Mouse (Mus musculus) lung, postnatal 0 days (tissue): ENCODE measurements at regions not wholly inside any gene's neighbourhood (a gene's known extent, or its start where the extent isn't known, plus 50 kb on each side); places are given as distances from the start of the nearest gene placed in this dataset.

Experiments
- ATAC-seq: fragments of 200-750 bp; cut with Nextera tagmentation; 2 replicates; pipeline ENCODE4 v1.8.0; 2017; ENCODE audit warnings: moderate library complexity
- DNase-seq: peaks from one replicate; pipeline ENCODE4 v3.0.0-alpha.2; 2016; ENCODE audit warnings: low spot score
- H3K27ac ChIP-seq: fragments of 300-500 bp; sonication (generic); 2 replicates; pipeline ENCODE4 v1.5.1; 2014; ENCODE audit warnings: antibody characterized with exemption, mild to moderate bottlenecking, low read length, mixed read lengths
- H3K27me3 ChIP-seq: fragments of 300-500 bp; sonication (generic); replicated peaks from 2 replicates; pipeline ENCODE4 v1.6.1; 2014; ENCODE audit warnings: low read length, mixed read lengths; ENCODE audit not compliant: insufficient read depth
- H3K36me3 ChIP-seq: fragments of 300-500 bp; sonication (generic); 2 replicates; pipeline ENCODE4 v1.6.1; 2014; ENCODE audit warnings: low read length, mixed read lengths; ENCODE audit not compliant: insufficient read depth
- H3K4me1 ChIP-seq: fragments of 300-500 bp; sonication (generic); 2 replicates; pipeline ENCODE4 v1.6.1; 2014; ENCODE audit warnings: antibody characterized with exemption, low read depth, low read length, mixed read lengths; ENCODE audit not compliant: insufficient read depth
- H3K4me2 ChIP-seq: fragments of 300-500 bp; sonication (generic); replicated peaks from 2 replicates; pipeline ENCODE4 v1.6.1; 2014; ENCODE audit warnings: low read depth, mild to moderate bottlenecking, low read length, moderate library complexity, mixed read lengths
- H3K4me3 ChIP-seq: fragments of 300-500 bp; sonication (generic); 2 replicates; pipeline ENCODE4 v1.5.1; 2014; ENCODE audit warnings: low read depth, low read length
- H3K9ac ChIP-seq: fragments of 300-500 bp; sonication (generic); replicated peaks from 2 replicates; pipeline ENCODE4 v1.6.1; 2014; ENCODE audit warnings: low read depth, mild to moderate bottlenecking
- H3K9me3 ChIP-seq: fragments of 300-500 bp; sonication (generic); 2 replicates; pipeline ENCODE4 v1.6.1; 2016; ENCODE audit warnings: low read length, mixed read lengths
- CTCF ChIP-seq: IDR thresholded peaks from 2 replicates; pipeline ENCODE4 v1.5.1; 2016; ENCODE audit warnings: antibody characterized with exemption, mild to moderate bottlenecking
- EP300 ChIP-seq: IDR thresholded peaks from 2 replicates; pipeline ENCODE4 v1.6.1; 2016; ENCODE audit warnings: antibody characterized with exemption, mild to moderate bottlenecking, control low read depth
- WGBS: fragments of 180-500 bp; shearing (Covaris S2); extraction: QIAGEN DNeasy Blood & Tissue Kit; methylation state at CpG from one replicate; pipeline ENCODE4 v1.1.7; 2014; 5-methylcytosine and 5-hydroxymethylcytosine counted together

DNA sequence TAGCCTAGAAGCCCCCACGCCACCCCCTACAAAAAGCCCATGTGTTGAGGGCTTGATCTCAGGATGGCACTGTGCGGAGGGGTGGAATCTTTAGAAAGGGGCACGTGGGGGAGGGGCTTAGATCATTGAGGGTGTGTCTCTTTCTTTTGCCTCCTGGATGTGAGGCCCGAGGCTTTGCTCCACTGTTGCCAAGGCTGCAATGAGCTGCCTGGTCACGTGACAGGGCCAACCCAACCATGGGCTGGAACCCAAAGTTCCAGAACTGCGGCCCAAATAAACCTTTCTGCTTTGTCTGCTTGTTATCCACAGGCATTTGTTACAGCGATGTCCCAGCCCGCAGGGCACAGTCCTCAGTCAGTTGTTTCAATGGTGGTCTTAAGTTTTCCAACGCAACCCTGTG is 96.5 kb upstream of the Ubl3 start:
- 81% methylated on average over 9 of the region's 9 CpGs for WGBS
- H3K9me3 ChIP-seq = no peaks in the 10 kb centered on the region
- ATAC-seq = no peak

DNA sequence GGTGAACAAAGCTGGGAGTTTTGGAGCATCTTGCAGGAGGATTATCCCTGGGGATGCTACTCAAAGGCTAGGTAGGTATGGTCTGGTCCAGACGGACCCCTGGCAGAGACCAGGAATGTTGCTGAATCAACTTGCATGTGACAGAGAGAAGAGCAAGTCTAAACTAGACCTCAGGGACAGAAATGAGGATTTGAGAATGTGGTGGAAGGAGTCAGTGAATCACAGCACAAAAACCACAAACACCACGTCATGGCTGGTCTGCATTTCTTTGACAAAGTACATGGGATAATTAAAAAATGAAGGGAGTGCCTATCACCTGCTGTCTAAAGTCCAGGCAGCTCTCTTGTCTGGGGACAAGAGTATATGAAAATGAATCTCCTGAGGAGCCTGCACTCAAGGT is 95.1 kb upstream of the Ubl3 start:
- WGBS = 66% methylated on average over 2 of the region's 2 CpGs

More for the DNA sequence above, 96.5 kb upstream of the Ubl3 start:
- Histone ChIP-seq H3K27me3 (no peaks in the 10 kb centered on the region), H3K9ac (no peak overlapping the region), H3K4me3 (no peak overlapping the region), H3K4me2 (no peak overlapping the region), H3K36me3 (no peaks in the 10 kb centered on the region), H3K4me1 (no peaks in the 10 kb centered on the region), H3K27ac (no peak overlapping the region)
- no peak for DNase-seq
- TF ChIP-seq CTCF = no peak
- TF ChIP-seq EP300 = no peak

DNA sequence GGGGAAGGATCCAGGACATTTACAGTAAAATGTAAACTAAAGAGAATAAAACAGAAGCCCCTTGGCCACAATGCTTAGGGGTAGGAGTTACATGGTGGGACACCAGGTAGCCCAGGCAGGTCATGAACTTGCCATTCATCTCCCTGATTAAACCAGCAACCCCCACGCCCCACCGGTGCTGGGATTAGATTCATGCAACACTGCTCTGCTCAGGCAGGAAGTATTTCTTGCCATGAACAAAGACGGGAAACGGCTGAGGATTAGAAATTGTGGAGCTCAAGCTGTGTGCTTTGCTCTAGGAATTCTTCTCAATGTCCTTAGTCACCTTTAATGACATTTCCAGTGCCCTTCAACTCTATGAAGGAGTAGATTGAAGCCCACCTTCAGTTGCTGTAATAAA is 93.2 kb upstream of the Ubl3 start:
- H3K4me3 ChIP-seq = no peak overlapping the region
- no peak overlapping the region for H3K9ac ChIP-seq
- no peaks in the 10 kb centered on the region for H3K36me3 ChIP-seq
- no peak for TF ChIP-seq EP300
- TF ChIP-seq CTCF = no peak
- H3K27me3 ChIP-seq = no peaks in the 10 kb centered on the region
- DNase-seq = no peak
- 42% methylated on average over 4 of the region's 4 CpGs for WGBS
- 0 out of 2 replicates have a peak overlapping the region, but pooled peaks have one; percentile 40 for H3K27ac ChIP-seq
- no peaks in the 10 kb centered on the region for H3K9me3 ChIP-seq
- no peak for ATAC-seq
- no peak overlapping the region for H3K4me2 ChIP-seq
- H3K4me1 ChIP-seq = no peaks in the 10 kb centered on the region

More for the DNA sequence above, 95.1 kb upstream of the Ubl3 start:
- Histone ChIP-seq H3K4me2 (no peak overlapping the region), H3K4me3 (no peak overlapping the region), H3K27ac (no peak overlapping the region), H3K4me1 (no peaks in the 10 kb centered on the region), H3K36me3 (no peaks in the 10 kb centered on the region), H3K9me3 (no peaks in the 10 kb centered on the region), H3K9ac (no peak overlapping the region), H3K27me3 (no peaks in the 10 kb centered on the region)
- TF ChIP-seq CTCF (no peak), EP300 (no peak)
- no peak for ATAC-seq
- DNase-seq = no peak

DNA sequence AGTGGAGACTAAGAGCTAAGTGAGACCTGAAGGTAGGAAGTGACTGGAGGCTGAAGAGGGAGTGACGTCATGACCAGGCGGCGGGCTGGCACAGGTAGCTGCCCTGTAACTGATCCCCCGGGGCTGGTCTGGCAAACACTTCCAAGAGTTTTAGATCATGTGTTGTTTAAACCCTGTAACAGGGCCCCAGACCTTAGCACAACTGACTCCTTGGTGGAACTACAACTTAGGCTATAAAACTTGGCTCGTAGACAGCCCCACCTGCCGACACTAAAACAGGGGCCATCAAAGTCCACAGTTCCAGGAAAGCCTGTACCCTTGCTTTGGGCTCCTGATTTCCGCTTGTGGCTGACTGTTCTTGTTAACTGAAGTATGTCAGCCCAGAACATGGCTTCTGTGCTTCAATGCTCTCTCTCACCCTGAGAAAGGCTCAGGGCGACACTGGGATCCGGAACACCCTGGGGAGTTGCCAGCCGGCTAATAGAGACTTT is 92.6 kb upstream of the Ubl3 start:
- ATAC-seq = peak; percentile 89
- Histone ChIP-seq H3K27me3 (no peaks in the 10 kb centered on the region), H3K36me3 (no peaks in the 10 kb centered on the region), H3K4me1 (no peaks in the 10 kb centered on the region), H3K27ac (peak overlapping the region; percentile 40; the same call in 1 of the 2 replicates), H3K9ac (no peak overlapping the region), H3K9me3 (no peaks in the 10 kb centered on the region), H3K4me2 (0 out of 2 replicates have a peak overlapping the region, but pooled peaks have one; percentile 11), H3K4me3 (no peak overlapping the region)
- peak; percentile 81 for DNase-seq
- WGBS = 50% methylated on average over 10 of the region's 10 CpGs
- TF ChIP-seq CTCF (no peak), EP300 (no peak)

DNA sequence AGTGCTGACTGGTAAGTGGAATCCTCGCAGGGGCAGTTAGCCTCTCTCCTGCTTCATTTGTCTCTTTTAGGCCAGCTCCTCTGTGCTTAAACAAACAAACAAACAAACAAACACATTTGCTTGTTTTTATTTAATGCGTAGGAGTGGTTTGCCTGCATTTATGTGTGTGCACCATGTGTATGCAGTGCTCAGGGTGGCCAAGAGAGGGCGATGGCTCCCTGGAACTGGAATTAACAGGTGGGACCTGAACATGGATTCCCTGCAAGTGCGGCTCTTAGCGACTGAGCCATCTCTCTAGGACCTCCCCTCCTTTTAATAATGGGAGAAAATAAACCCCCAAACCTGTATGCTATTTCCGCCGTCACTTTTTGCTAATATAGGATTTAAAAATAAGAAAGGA is 91.8 kb upstream of the Ubl3 start:
- H3K27ac ChIP-seq = no peak overlapping the region
- DNase-seq (no peak), ATAC-seq (no peak)
- TF ChIP-seq EP300 = no peak
- TF ChIP-seq CTCF = peak; percentile 47
- WGBS = 96% methylated on average over 7 of the region's 7 CpGs
- H3K36me3 ChIP-seq = no peaks in the 10 kb centered on the region
- no peak overlapping the region for H3K4me3 ChIP-seq
- H3K4me2 ChIP-seq = no peak overlapping the region
- no peaks in the 10 kb centered on the region for H3K4me1 ChIP-seq
- no peak overlapping the region for H3K9ac ChIP-seq
- no peaks in the 10 kb centered on the region for H3K27me3 ChIP-seq
- no peaks in the 10 kb centered on the region for H3K9me3 ChIP-seq

DNA sequence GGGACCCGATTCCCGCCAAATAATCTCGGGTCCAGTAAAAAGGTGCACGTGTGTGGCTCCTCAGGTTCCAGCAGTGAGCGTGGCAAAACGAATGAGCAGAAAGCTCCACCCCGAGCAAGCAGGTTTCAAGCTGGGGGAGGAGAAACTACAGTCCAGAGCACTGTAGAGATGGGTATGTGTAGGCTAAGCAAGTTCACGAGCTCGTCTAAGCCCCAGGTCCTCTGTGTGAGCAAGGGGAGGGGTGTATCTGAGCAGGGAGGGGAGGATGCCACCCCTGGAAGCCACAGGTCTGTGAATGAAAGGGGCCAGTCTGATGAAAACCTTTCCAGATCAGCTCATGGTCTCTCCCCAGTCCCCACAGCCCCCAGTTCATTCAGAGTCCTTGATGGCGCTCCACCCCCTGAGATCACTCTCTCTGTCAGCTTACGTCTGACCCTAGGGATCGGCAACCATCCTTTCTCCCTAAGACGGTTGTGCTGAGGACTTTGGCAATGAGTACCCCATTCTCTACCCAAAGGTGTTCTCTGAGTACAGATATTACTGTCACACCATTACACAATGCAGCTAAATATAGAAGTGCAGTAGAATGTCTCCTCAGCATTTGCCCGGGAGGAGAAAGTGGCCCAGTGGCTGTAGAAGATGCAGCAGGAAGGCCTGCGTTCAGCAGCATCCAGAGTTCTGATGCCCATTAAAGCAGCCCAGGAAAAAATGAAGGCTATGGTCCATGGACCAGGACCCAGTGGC is 89.2 kb upstream of the Ubl3 start:
- Histone ChIP-seq H3K4me3 (no peak overlapping the region), H3K4me2 (no peak overlapping the region), H3K4me1 (no peaks in the 10 kb centered on the region), H3K27ac (no peak overlapping the region), H3K27me3 (no peaks in the 10 kb centered on the region), H3K36me3 (no peaks in the 10 kb centered on the region), H3K9ac (no peak overlapping the region), H3K9me3 (no peaks in the 10 kb centered on the region)
- ATAC-seq (no peak), DNase-seq (no peak)
- 49% methylated on average over 15 of the region's 15 CpGs for WGBS
- TF ChIP-seq EP300 (no peak), CTCF (no peak)
